Mouse (Mus musculus): ENCODE measurements around the gene Efemp2. TPM values are rescaled to one million over a fixed set of nuclear protein-coding genes. Genes with fewer than 3 reads are reported as not detected.

The Efemp2 gene
- polyA plus RNA-seq, 1 experiment: 43.4 TPM

GRCm38 (mm10) chr19:5474281-5475068, 721 bp downstream of the Efemp2 start:
- Histone ChIP-seq H3K4me1 (ENCODE audit: control insufficient read depth, insufficient read depth, low read length) (peaks cover 27% of the 10 kb centered on the region), H3K4me3 (replicated peaks; ENCODE audit: insufficient read depth, low read depth, low read length) (peak overlapping the region; percentile 62), H3K27ac (ENCODE audit: insufficient read depth, low read length) (peak overlapping the region; percentile 92), H3K27me3 (ENCODE audit: control insufficient read depth, insufficient read depth, low read length) (no peaks in the 10 kb centered on the region)
- peak; percentile 67 to 71 for DNase-seq
- 2% methylated on average over 51 of the region's 68 CpGs for WGBS
- no peak for TF ChIP-seq POLR2A (IDR thresholded peaks at IDR 0.05; ENCODE audit: borderline replicate concordance, insufficient read depth, low read length)

DNA sequence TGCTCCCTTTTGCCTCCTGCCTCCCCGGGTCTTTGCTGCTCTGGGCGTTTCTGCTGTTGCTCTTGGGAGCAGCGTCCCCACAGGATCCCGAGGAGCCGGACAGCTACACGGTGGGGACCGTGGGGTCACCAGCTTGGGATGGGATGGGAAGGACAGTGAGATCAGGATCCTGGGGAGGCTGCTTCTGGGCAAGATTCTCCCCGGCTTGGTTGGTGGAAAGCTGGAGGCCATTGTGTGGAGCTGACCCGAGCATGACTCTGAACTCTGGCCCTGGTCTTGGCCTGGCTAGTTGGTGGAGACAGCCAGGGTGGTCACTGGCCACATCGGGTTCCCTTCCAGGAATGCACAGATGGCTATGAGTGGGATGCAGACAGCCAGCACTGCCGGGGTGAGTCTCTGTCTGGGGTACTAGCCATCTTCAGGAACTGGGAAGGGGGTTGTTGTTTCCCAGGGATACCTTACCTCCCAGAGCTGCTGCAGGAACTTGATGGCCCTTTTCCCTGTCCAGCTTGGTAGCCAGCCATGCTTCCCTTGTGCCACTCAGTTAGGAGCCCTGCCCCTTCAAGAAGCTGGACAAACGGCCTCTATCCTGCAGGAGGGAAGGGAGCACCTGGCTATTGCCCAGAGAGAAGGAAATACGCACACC, 1.4 kb downstream of the Efemp2 start:
- peak overlapping the region; percentile 60 for H3K4me3 ChIP-seq (replicated peaks; ENCODE audit: insufficient read depth, low read depth, low read length)
- H3K4me1 ChIP-seq (ENCODE audit: control insufficient read depth, insufficient read depth, low read length): peaks cover 27% of the 10 kb centered on the region
- H3K27me3 ChIP-seq (ENCODE audit: control insufficient read depth, insufficient read depth, low read length): no peaks in the 10 kb centered on the region
- peak; percentile 65 to 72 for DNase-seq
- TF ChIP-seq POLR2A (IDR thresholded peaks at IDR 0.05; ENCODE audit: borderline replicate concordance, insufficient read depth, low read length) (no peak), CTCF (IDR thresholded peaks at IDR 0.05; ENCODE audit: borderline replicate concordance, insufficient read depth, low read depth, low read length) (no peak)
- H3K27ac ChIP-seq (ENCODE audit: insufficient read depth, low read length): peak overlapping the region; percentile 92
- 4% methylated on average over 13 of the region's 13 CpGs for WGBS

DNA sequence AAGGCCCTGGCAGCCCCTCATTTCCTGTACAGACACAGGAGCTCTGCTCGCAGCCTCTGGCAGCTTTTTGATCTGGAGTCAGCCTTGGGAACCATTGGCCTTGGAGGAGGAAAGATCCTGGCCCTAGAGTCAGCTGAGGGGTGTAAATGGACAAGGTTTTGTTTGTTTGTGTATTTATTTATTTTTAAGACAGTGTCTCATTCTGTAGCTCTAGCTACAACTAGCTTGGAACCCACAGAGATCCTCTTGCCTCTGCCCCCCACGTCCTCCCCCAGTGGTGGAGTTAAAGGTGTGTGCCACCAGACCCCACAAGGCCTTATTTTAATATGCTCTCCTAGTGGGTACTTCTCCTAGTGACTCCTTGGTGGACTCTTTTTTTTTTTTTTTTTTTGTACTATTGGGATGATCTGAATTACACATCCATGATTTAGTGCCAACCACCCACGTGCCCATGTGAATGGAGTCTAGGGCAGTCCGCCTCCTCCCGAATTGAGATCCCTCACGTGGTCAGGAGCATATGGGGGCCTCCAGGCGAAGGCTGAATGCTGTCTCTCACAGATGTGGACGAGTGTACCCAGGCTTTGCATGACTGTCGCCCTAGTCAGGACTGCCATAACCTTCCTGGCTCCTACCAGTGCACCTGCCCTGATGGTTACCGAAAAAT, 3.4 kb downstream of the Efemp2 start:
- Histone ChIP-seq H3K4me1 (ENCODE audit: control insufficient read depth, insufficient read depth, low read length) (peaks cover 27% of the 10 kb centered on the region), H3K27me3 (ENCODE audit: control insufficient read depth, insufficient read depth, low read length) (no peaks in the 10 kb centered on the region), H3K27ac (ENCODE audit: insufficient read depth, low read length) (peak overlapping the region; percentile 33; the same call in 1 of the 2 replicates), H3K4me3 (replicated peaks; ENCODE audit: insufficient read depth, low read depth, low read length) (no peak overlapping the region)
- peak; percentile 45 to 54 for DNase-seq
- no peak for TF ChIP-seq POLR2A (IDR thresholded peaks at IDR 0.05; ENCODE audit: borderline replicate concordance, insufficient read depth, low read length)
- TF ChIP-seq CTCF (IDR thresholded peaks at IDR 0.05; ENCODE audit: borderline replicate concordance, insufficient read depth, low read depth, low read length): no peak
- WGBS: 45% methylated on average over 10 of the region's 10 CpGs

- Histone ChIP-seq H3K4me1 (ENCODE audit: control insufficient read depth, insufficient read depth, low read length) (peaks cover 29% of the 10 kb centered on the region), H3K27ac (ENCODE audit: insufficient read depth, low read length) (peak overlapping the region; percentile 33; the same call in 1 of the 2 replicates), H3K4me3 (replicated peaks; ENCODE audit: insufficient read depth, low read depth, low read length) (peak overlapping the region; percentile 5), H3K27me3 (ENCODE audit: control insufficient read depth, insufficient read depth, low read length) (no peaks in the 10 kb centered on the region)
- DNase-seq: no peak
- no peak for TF ChIP-seq POLR2A (IDR thresholded peaks at IDR 0.05; ENCODE audit: borderline replicate concordance, insufficient read depth, low read length)
- no peak for TF ChIP-seq CTCF (IDR thresholded peaks at IDR 0.05; ENCODE audit: borderline replicate concordance, insufficient read depth, low read depth, low read length)
- 51% methylated on average over 18 of the region's 18 CpGs for WGBS
Observed at GRCm38 (mm10) chr19:5477668-5478300, 4.0 kb downstream of the Efemp2 start.

DNA sequence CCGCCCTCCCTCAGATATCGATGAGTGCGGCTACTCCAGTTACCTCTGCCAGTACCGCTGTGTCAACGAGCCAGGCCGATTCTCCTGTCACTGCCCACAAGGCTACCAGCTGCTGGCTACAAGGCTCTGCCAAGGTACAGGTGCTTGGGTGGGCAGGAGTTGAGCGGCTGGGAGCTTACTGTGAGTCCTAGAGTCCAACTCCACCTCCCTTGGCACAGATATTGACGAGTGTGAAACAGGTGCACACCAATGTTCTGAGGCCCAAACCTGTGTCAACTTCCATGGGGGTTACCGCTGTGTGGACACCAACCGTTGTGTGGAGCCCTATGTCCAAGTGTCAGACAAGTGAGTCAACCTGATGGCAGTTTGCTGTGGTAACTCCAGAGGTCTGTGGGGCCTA, 6.3 kb downstream of the Efemp2 start:
- H3K27ac ChIP-seq (ENCODE audit: insufficient read depth, low read length): no peak overlapping the region
- TF ChIP-seq POLR2A (IDR thresholded peaks at IDR 0.05; ENCODE audit: borderline replicate concordance, insufficient read depth, low read length) (peak; percentile 20; the same call in 1 of the 2 replicates), CTCF (IDR thresholded peaks at IDR 0.05; ENCODE audit: borderline replicate concordance, insufficient read depth, low read depth, low read length) (no peak)
- no peak overlapping the region for H3K4me3 ChIP-seq (replicated peaks; ENCODE audit: insufficient read depth, low read depth, low read length)
- H3K27me3 ChIP-seq (ENCODE audit: control insufficient read depth, insufficient read depth, low read length): no peaks in the 10 kb centered on the region
- peak in 1 of 2 experiments; percentile 46 for DNase-seq
- peaks cover 45% of the 10 kb centered on the region for H3K4me1 ChIP-seq (ENCODE audit: control insufficient read depth, insufficient read depth, low read length)
- WGBS: 31% methylated on average over 10 of the region's 10 CpGs

DNA sequence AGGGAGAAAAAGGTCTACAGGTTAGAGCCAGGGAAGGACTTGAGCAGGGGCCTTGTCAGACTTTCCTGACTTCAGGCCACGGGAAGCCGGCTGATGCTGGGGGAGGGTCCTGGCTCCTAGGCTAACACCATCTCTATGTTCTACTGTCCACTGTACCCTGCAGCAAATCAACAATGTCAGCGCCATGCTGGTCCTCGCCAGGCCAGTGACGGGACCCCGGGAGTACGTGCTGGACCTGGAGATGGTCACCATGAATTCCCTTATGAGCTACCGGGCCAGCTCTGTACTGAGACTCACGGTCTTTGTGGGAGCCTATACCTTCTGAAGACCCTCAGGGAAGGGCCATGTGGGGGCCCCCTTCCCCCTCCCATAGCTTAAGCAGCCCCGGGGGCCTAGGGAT, 7.6 kb downstream of the Efemp2 start:
- no peak overlapping the region for H3K27ac ChIP-seq (ENCODE audit: insufficient read depth, low read length)
- no peaks in the 10 kb centered on the region for H3K27me3 ChIP-seq (ENCODE audit: control insufficient read depth, insufficient read depth, low read length)
- no peak for TF ChIP-seq CTCF (IDR thresholded peaks at IDR 0.05; ENCODE audit: borderline replicate concordance, insufficient read depth, low read depth, low read length)
- H3K4me1 ChIP-seq (ENCODE audit: control insufficient read depth, insufficient read depth, low read length): peaks cover 50% of the 10 kb centered on the region
- WGBS: 89% methylated on average over 10 of the region's 10 CpGs
- no peak for DNase-seq
- no peak overlapping the region for H3K4me3 ChIP-seq (replicated peaks; ENCODE audit: insufficient read depth, low read depth, low read length)
